Comparison of ENCODE assay signal across 7 mouse cellular contexts in genomic region chr17:47501531-47501930, GRCm38 (mm10). TPM values are rescaled to one million over a fixed set of nuclear protein-coding genes. Genes with fewer than 3 reads are reported as not detected.
DNase-seq lines count a peak whose midpoint lies in the region; ATAC-seq and TF ChIP-seq lines count a peak whose summit lies in the region.

No protein-coding gene starts in this region.

- WGBS in lung, embryonic 16.5 days: 5% methylated on average over 11 of the region's 11 CpGs
- 8% methylated on average over 11 of the region's 11 CpGs for WGBS in intestine, embryonic 16.5 days
- WGBS in neural tube, embryonic 15.5 days: 7% methylated on average over 11 of the region's 11 CpGs

- H3K27me3 ChIP-seq in lung, embryonic 16.5 days (ENCODE audit: control insufficient read depth, insufficient read depth, low read depth, low read length): no peaks in the 10 kb centered on the region
- no peaks in the 10 kb centered on the region for H3K27me3 ChIP-seq in intestine, embryonic 16.5 days (replicated peaks; ENCODE audit: control insufficient read depth, insufficient read depth, low read length)
- H3K27me3 ChIP-seq in neural tube, embryonic 15.5 days (replicated peaks): no peaks in the 10 kb centered on the region

- 0 out of 2 replicates have a peak overlapping the region, but pooled peaks have one; percentile 0 for H3K27ac ChIP-seq in lung, embryonic 16.5 days (ENCODE audit: low read length)
- H3K27ac ChIP-seq in embryonic fibroblast, embryonic 13.5 days (ENCODE audit: insufficient read depth, low read length): no peak overlapping the region
- peak overlapping the region; percentile 56 for H3K27ac ChIP-seq in intestine, embryonic 16.5 days (ENCODE audit: low read length)
- H3K27ac ChIP-seq in neural tube, embryonic 15.5 days (replicated peaks): peak overlapping the region; percentile 86; the same call in 1 of the 2 replicates

- H3K9me3 ChIP-seq in lung, embryonic 16.5 days (ENCODE audit: control insufficient read depth, low read length): no peaks in the 10 kb centered on the region
- H3K9me3 ChIP-seq in intestine, embryonic 16.5 days (ENCODE audit: control insufficient read depth, low read length): no peaks in the 10 kb centered on the region
- H3K9me3 ChIP-seq in neural tube, embryonic 15.5 days (replicated peaks): no peaks in the 10 kb centered on the region

- H3K36me3 ChIP-seq in lung, embryonic 16.5 days (ENCODE audit: control insufficient read depth, insufficient read depth, low read length): peaks cover 21% of the 10 kb centered on the region
- H3K36me3 ChIP-seq in intestine, embryonic 16.5 days (ENCODE audit: control insufficient read depth, insufficient read depth, low read length): peaks cover 13% of the 10 kb centered on the region
- peaks cover 23% of the 10 kb centered on the region for H3K36me3 ChIP-seq in neural tube, embryonic 15.5 days

- H3K4me2 ChIP-seq in lung, embryonic 16.5 days (ENCODE audit: low read depth, low read length): peak overlapping the region; percentile 84
- peak overlapping the region; percentile 89 for H3K4me2 ChIP-seq in intestine, embryonic 16.5 days (ENCODE audit: low read depth, low read length)
- H3K4me2 ChIP-seq in neural tube, embryonic 15.5 days: peak overlapping the region; percentile 73

- H3K4me1 ChIP-seq in lung, embryonic 16.5 days (replicated peaks; ENCODE audit: control insufficient read depth, insufficient read depth, low read length): peaks cover 27% of the 10 kb centered on the region
- peaks cover 6% of the 10 kb centered on the region; the same call in 1 of the 2 replicates for H3K4me1 ChIP-seq in embryonic fibroblast, embryonic 13.5 days (ENCODE audit: control insufficient read depth, insufficient read depth, low read length)
- peaks cover 28% of the 10 kb centered on the region for H3K4me1 ChIP-seq in intestine, embryonic 16.5 days (ENCODE audit: control insufficient read depth, insufficient read depth, low read length)
- H3K4me1 ChIP-seq in neural tube, embryonic 15.5 days: peaks cover 20% of the 10 kb centered on the region

- peak; percentile 0; the same call in 1 of the 2 replicates for ATAC-seq in lung, embryonic 16.5 days (ENCODE audit: low read depth)
- no peak; the same call in 1 of the 2 replicates for ATAC-seq in intestine, embryonic 16.5 days
- no peak; the same call in 1 of the 2 replicates for ATAC-seq in neural tube, embryonic 15.5 days (ENCODE audit: low FRiP score)

- H3K4me3 ChIP-seq in lung, embryonic 16.5 days (ENCODE audit: low read length): peak overlapping the region; percentile 75
- H3K4me3 ChIP-seq in embryonic fibroblast, embryonic 13.5 days (ENCODE audit: insufficient read depth, low read length): peak overlapping the region; percentile 83
- peak overlapping the region; percentile 85 for H3K4me3 ChIP-seq in intestine, embryonic 16.5 days (ENCODE audit: low read length)
- H3K4me3 ChIP-seq in neural tube, embryonic 15.5 days (replicated peaks): peak overlapping the region; percentile 76

- no peak for TF ChIP-seq POLR2A in embryonic fibroblast, embryonic 13.5 days (IDR thresholded peaks at IDR 0.05; ENCODE audit: low read depth, low read length)

- no peak for TF ChIP-seq CTCF in embryonic fibroblast, embryonic 13.5 days (IDR thresholded peaks at IDR 0.05; ENCODE audit: borderline replicate concordance, insufficient read depth, low read length)

- no peak for DNase-seq in lung, postnatal 14 days
- DNase-seq in right cerebral cortex, postnatal 25 days: no peak
- DNase-seq in frontal cortex, postnatal 14 days (ENCODE audit: low spot score in 2 of 2): no peak

- peak overlapping the region; percentile 83 for H3K9ac ChIP-seq in lung, embryonic 16.5 days (ENCODE audit: low read length)
- H3K9ac ChIP-seq in intestine, embryonic 16.5 days (ENCODE audit: low read depth, low read length): peak overlapping the region; percentile 89
- H3K9ac ChIP-seq in neural tube, embryonic 15.5 days (replicated peaks): peak overlapping the region; percentile 78

RNA-seq across cellular contexts. Expression of gene Taf8, which starts 0.6 kb away (rescaled TPM):
- polyA plus RNA-seq in lung, embryonic 16.5 days (2015; fragmentation: Nextera tagmentation; extraction: Ambion mirVana): 30.5 and 30.9 TPM in 2 replicates
- 10.5 and 16.0 TPM in 2 replicates for polyA plus RNA-seq in embryonic fibroblast, embryonic 13.5 days (2011; ENCODE audit: insufficient read length, low read depth, missing spikeins)
- polyA plus RNA-seq in intestine, embryonic 16.5 days (2015; fragmentation: Nextera tagmentation; extraction: Ambion mirVana): 19.1 and 20.4 TPM in 2 replicates
- polyA plus RNA-seq in neural tube, embryonic 15.5 days (2015; fragmentation: Nextera tagmentation; extraction: Ambion mirVana): 19.5 and 21.5 TPM in 2 replicates

RNA-seq across cellular contexts. Expression of gene Ccnd3, which starts 3.3 kb away (rescaled TPM):
- 258 and 277 TPM in 2 replicates for polyA plus RNA-seq in lung, embryonic 16.5 days (2015; fragmentation: Nextera tagmentation; extraction: Ambion mirVana)
- polyA plus RNA-seq in embryonic fibroblast, embryonic 13.5 days (2011; ENCODE audit: insufficient read length, low read depth, missing spikeins): 159 and 169 TPM in 2 replicates
- polyA plus RNA-seq in intestine, embryonic 16.5 days (2015; fragmentation: Nextera tagmentation; extraction: Ambion mirVana): 371 and 393 TPM in 2 replicates
- polyA plus RNA-seq in neural tube, embryonic 15.5 days (2015; fragmentation: Nextera tagmentation; extraction: Ambion mirVana): 76.5 and 139 TPM in 2 replicates
